Mouse (Mus musculus) embryo, embryonic 9.5 days (tissue): ENCODE data around the gene Dnajb5.
"Not testable (repeated sequence)": the region's sequence is repeated elsewhere in the genome, so short reads cannot be mapped to it uniquely, and the experiment has no call there.

Experiments
- DNase-seq: peaks from one replicate; pipeline ENCODE4 v3.0.0-alpha.2; 2017; ENCODE audit errors: extremely low spot score

Dnajb5 gene

DNA sequence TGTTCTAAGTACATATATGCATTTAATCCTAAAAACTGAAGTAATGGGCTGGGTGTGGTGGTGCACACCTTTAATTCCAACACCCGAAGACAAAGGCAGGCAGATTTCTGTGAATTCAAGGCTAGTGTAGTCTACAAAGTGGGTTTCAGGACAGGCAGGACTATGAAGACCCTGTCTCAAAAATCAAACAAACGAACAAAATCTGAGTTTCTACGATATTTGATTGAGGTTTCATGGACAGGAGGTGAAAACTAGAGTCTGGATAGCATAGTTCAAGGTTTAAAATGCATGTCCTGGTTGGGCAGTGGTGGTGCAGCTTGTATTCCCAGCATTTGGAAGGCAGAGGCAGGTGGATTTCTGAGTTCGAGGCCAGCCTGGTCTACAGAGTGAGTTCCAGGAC, 19.7 kb downstream of the Dnajb5 start, which contains the start of gene 1700022I11Rik:
Gene 1700022I11Rik (plus strand): TSS at position 301 of the 400 bp plus-strand sequence.
- no peak for DNase-seq

- DNase-seq = no peak
These were observed 23.3 kb downstream of the Dnajb5 start for GRCm38 (mm10) chr4:42972952-42973351.

DNA sequence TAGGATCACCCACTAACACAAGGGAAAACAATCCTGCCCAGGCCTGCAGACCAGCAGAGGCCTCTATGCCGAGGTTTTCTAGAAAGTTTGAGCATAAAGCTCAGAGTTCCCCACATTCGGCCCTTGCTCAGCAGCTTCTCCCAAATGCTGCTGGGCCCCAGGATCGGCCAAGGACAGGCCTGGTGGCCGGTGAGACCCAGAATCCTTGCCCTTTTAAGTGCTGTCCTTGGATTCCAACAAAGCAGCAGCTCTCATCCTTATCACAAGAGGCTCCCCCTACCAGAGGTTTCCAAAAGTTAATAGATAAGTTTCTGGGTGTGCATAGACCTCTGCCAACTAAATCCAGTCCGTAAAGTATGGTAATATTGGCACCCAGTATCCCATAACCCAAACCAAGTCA, 24.3 kb downstream of the Dnajb5 start:
- no peak for DNase-seq

DNA sequence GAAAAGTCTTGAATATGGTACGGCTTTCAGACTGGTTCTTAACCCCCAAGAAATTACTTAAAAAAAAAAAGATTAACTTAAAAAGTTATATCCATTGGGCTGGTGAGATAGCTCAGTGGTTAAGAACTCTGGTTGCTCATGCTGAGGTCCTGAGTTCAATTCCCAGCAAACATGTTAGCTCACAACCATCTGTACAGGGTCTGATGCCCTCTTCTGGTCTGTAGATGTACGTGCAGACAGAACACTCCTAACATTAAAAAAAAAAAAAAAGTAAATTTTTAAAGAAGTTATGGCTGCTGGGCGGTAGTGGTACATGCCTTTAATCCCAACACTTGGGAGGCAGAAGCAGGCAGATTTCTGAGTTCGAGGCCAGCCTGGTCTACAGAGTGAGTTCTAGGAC, 28.4 kb downstream of the Dnajb5 start:
- DNase-seq = no peak

DNA sequence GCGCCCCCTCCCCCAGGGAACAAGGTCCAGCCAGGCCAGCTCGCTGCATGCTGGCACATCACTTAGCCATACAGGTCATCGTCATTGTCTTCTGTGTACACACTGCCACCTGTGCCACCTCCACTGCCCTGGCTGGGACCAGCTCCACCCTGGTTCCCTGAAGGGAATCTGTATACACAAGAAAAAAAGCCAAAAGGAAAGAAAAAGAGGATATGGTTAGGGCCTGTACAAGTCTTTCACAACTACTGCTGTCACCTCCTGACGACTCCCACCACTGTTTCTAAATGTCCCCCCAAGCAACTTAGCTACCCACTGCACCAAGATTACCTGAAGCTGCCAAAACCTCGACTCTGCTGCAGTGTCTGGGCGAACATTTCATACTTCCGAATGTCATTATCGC, 30.9 kb downstream of the Dnajb5 start:
- DNase-seq = not testable (repeated sequence)

- no peak for DNase-seq
These were observed 38.7 kb downstream of the Dnajb5 start for GRCm38 (mm10) chr4:42988296-42988695.

DNA sequence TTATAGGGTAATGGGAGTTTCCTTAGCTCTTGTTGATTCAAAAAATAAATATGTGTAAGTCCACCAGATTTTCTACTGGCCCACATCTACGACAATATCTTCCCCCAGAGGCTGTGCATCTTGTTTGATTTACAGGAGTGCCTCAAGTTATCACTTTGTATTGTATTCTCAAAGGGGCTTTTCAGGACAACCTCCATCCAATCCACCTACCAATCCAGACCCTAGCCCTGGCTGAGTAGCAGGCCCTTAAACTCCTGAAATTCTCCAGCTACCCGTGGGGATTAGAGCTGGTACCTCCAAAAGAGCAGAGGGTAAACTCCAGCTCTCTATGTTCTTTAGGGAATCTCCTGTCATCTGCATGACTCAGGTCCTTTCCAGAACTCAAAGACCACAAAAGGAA, 48.4 kb downstream of the Dnajb5 start:
- no peak for DNase-seq

DNA sequence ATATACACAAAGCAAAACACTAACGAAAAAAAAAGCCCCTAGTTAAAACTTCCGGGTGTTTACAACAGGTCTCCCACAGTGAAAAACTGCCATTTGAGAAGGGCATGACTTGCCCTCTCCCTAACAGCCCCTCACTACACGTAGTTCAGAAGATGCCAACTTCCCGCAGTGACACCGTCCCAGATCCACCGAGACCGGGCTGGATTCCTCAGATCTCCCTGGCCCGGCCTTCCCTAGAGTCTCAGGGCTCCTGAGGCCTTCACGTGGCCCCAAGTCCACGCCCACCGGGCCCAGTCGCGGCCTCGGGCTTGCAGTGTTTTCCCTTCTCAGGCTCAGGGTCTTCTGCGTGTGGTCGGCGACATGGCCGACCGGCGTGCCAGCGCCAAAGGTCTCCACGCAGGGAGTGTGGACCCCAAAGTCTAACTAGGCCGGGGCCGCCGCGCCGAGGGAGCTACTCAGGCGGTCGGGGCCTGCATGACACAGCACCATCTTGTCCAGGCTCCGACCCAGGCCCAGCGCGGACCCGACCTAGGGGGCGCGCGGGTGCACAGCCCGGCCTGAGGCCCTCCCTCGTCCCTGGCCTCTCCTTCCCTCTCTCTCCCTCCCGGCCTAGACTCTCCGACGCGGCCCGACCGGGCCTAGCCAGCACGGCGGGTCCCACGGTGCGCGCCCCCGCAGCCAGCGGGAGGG, 50.0 kb downstream of the Dnajb5 start:
- DNase-seq = peak; percentile 88

- DNase-seq = peak; percentile 99
These were observed 50.8 kb downstream of the Dnajb5 start, which contains the start of gene Vcp for GRCm38 (mm10) chr4:43000141-43000986. Gene Vcp (minus strand): TSS chr4:43000507.

DNA sequence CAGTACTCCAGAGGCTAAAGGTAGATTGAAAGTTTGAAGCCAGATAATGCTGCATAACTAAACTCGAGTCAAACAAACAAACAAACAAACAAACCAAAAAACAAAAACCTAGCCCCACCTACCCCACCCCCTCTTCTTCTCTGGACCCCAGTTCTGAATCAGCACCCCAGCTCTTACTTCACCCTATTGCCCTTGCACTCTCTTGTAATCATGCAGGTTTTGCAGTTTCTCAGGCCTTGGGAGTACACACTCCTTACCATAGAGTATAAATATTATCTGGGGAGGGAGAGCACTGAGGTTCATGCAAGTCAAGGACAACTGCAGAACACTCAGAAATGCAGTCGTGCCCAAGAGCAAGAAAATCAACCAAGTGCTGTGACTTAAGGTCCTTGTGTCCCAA, 51.7 kb downstream of the Dnajb5 start:
- no peak for DNase-seq

- DNase-seq = no peak
These were observed 53.3 kb downstream of the Dnajb5 start for GRCm38 (mm10) chr4:43002756-43003439.

- no peak for DNase-seq
These were observed 55.3 kb downstream of the Dnajb5 start for GRCm38 (mm10) chr4:43004951-43005350.

- DNase-seq = no peak
These were observed 56.2 kb downstream of the Dnajb5 start for GRCm38 (mm10) chr4:43005765-43006164.
